Mouse (Mus musculus) heart, postnatal 0 days (tissue): ENCODE results near the gene Slc35b4.

Source experiments
- CTCF ChIP-seq: IDR thresholded peaks from 2 replicates; pipeline ENCODE4 v1.5.1; 2016; ENCODE audit warnings: antibody characterized with exemption, control low read depth, low read depth
- EP300 ChIP-seq: IDR thresholded peaks from 2 replicates; pipeline ENCODE4 v1.6.1; 2016; ENCODE audit warnings: antibody characterized with exemption, low read depth

- TF ChIP-seq EP300 (no peak), CTCF (no peak)
Observed at GRCm38 (mm10) chr6:34116838-34117478, 60.0 kb downstream of the Slc35b4 start.
